Comparison of ENCODE assay signal across 9 mouse cellular contexts in the genomic region with DNA sequence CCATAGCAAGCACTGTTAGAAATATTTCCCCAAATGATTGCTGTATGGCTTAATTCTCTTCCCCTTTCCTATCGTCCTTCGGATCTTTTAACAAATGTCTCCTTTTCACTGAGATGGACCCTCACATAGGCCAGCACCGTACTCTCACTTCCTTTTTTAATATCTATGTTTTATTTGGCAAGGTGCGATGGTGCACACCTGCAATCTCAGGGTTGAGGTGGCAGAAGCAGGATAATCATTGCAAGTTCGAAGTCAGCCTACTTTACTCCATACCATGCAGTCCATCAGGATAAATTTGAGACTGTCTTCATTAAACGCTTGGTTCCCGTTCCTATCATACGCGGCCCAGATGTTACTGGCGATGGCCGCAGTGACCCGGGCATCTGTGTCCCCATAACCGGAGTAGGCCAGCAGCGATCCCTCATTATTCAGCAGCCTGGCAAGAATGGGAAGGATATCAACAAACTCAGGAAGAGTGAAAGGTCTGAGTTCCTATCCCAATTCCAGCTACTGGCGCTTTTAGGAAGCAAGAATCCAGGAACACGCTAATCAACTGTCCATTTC. TPM values are rescaled to one million over a fixed set of nuclear protein-coding genes. Genes with fewer than 3 reads are reported as not detected.
DNase-seq lines count a peak whose midpoint lies in the region; ATAC-seq and TF ChIP-seq lines count a peak whose summit lies in the region.
"Had no signal": no experiment of that assay in that cellular context is flagged by ENCODE, and none has a peak within 500 bp of the region (broad histone marks: within the 10 kb centered on the region; RNA-seq: fewer than 3 reads in every experiment).

No protein-coding gene starts in this region.

- peak overlapping the region; percentile 90 for H3K4me3 ChIP-seq in neural tube, embryonic 11.5 days (ENCODE audit: low read depth, low read length)
- peak overlapping the region; percentile 63 for H3K4me3 ChIP-seq in limb, embryonic 15.5 days
- H3K4me3 ChIP-seq in stomach, postnatal 0 days (ENCODE audit: low read depth, low read length) = peak overlapping the region; percentile 92

- H3K27ac ChIP-seq in neural tube, embryonic 11.5 days (ENCODE audit: low read depth, low read length) = peak overlapping the region; percentile 64; the same call in 1 of the 2 replicates
- peak overlapping the region; percentile 97 for H3K27ac ChIP-seq in limb, embryonic 15.5 days
- H3K27ac ChIP-seq in stomach, postnatal 0 days (replicated peaks) = peak overlapping the region; percentile 98

- H3K9me3 ChIP-seq in neural tube, embryonic 11.5 days (ENCODE audit: control insufficient read depth, low read length) = no peaks in the 10 kb centered on the region
- H3K9me3 ChIP-seq in limb, embryonic 15.5 days = no peaks in the 10 kb centered on the region
- H3K9me3 ChIP-seq in stomach, postnatal 0 days (ENCODE audit: control insufficient read depth, low read length) = no peaks in the 10 kb centered on the region

- H3K4me2 ChIP-seq in neural tube, embryonic 11.5 days (ENCODE audit: low read depth) = peak overlapping the region; percentile 79
- peak overlapping the region; percentile 79 for H3K4me2 ChIP-seq in limb, embryonic 15.5 days
- H3K4me2 ChIP-seq in stomach, postnatal 0 days (replicated peaks; ENCODE audit: low read depth) = peak overlapping the region; percentile 97

- no peak for ATAC-seq in neural tube, embryonic 11.5 days (ENCODE audit: insufficient read depth, low FRiP score, low TSS enrichment)
- ATAC-seq in limb, embryonic 15.5 days (ENCODE audit: insufficient number of reproducible peaks, low FRiP score, low TSS enrichment, low read depth) = no peak
- no peak for ATAC-seq in stomach, postnatal 0 days (ENCODE audit: low FRiP score, low TSS enrichment)

- peak overlapping the region; percentile 66 for H3K9ac ChIP-seq in neural tube, embryonic 11.5 days (ENCODE audit: low read length)
- peak overlapping the region; percentile 50 for H3K9ac ChIP-seq in limb, embryonic 15.5 days
- peak overlapping the region; percentile 68 for H3K9ac ChIP-seq in stomach, postnatal 0 days (ENCODE audit: low read length)

- TF ChIP-seq CTCF in stomach, postnatal 0 days (IDR thresholded peaks at IDR 0.05; ENCODE audit: low read depth) = no peak

- H3K36me3 ChIP-seq in neural tube, embryonic 11.5 days (ENCODE audit: control insufficient read depth, insufficient read depth, low read length) = peaks cover 8% of the 10 kb centered on the region
- peaks cover 23% of the 10 kb centered on the region for H3K36me3 ChIP-seq in limb, embryonic 15.5 days
- peaks cover 8% of the 10 kb centered on the region; the same call in 1 of the 2 replicates for H3K36me3 ChIP-seq in stomach, postnatal 0 days (ENCODE audit: control insufficient read depth, insufficient read depth, low read length)

- no peak for TF ChIP-seq EP300 in stomach, postnatal 0 days (optimal IDR thresholded peaks at IDR 0.05)

- peak; percentile 33 for DNase-seq in adrenal gland, adult 2 months
- DNase-seq in adrenal gland, adult 18-20 months (ENCODE audit: low spot score in 2 of 2) = no peak
- DNase-seq in neural tube, embryonic 11.5 days (ENCODE audit: low spot score) = no peak
- DNase-seq in neural tube, embryonic 10.5 days (ENCODE audit: extremely low spot score, low spot score) = no peak
- DNase-seq in stomach, postnatal 0 days (ENCODE audit: low spot score) = no peak
- no peak for DNase-seq in urinary bladder, postnatal 25 days (ENCODE audit: low spot score)
- DNase-seq in adrenal gland, adult (ENCODE audit: inconsistent age in 2 of 2, low spot score in 1 of 2) = no peak

- H3K27me3 ChIP-seq in neural tube, embryonic 11.5 days (ENCODE audit: control insufficient read depth, insufficient read depth, low read length) = no peaks in the 10 kb centered on the region
- no peaks in the 10 kb centered on the region for H3K27me3 ChIP-seq in limb, embryonic 15.5 days
- H3K27me3 ChIP-seq in stomach, postnatal 0 days (ENCODE audit: control insufficient read depth, insufficient read depth, low read length) = no peaks in the 10 kb centered on the region

- H3K4me1 ChIP-seq in neural tube, embryonic 11.5 days (ENCODE audit: control insufficient read depth, insufficient read depth, low read length) = peaks cover 11% of the 10 kb centered on the region
- H3K4me1 ChIP-seq in limb, embryonic 15.5 days = peaks cover 34% of the 10 kb centered on the region
- no peaks in the 10 kb centered on the region; the same call in 1 of the 2 replicates for H3K4me1 ChIP-seq in stomach, postnatal 0 days (replicated peaks; ENCODE audit: control insufficient read depth, insufficient read depth)

- 25% methylated on average over 16 of the region's 16 CpGs for WGBS in neural tube, embryonic 11.5 days
- 19% methylated on average over 16 of the region's 16 CpGs for WGBS in limb, embryonic 15.5 days
- WGBS in stomach, postnatal 0 days = 14% methylated on average over 16 of the region's 16 CpGs

RNA-seq across cellular contexts. Expression of gene Lamtor2, which starts 0.7 kb away (rescaled TPM):
- 100 to 1,000 TPM; 153 to 154 TPM for total RNA-seq in adrenal gland, adult 2 months (2021)
- polyA plus RNA-seq in adrenal gland, adult 2 months (2012; rRNA removed) = 107 and 117 TPM in 2 replicates
- 100 to 1,000 TPM; 156 to 164 TPM for total RNA-seq in adrenal gland, adult 18-20 months (2021)
- polyA plus RNA-seq in neural tube, embryonic 11.5 days (2014; fragmentation: Nextera tagmentation; extraction: Ambion mirVana) = 82.1 and 98.4 TPM in 2 replicates
- polyA plus RNA-seq in limb, embryonic 15.5 days (2015; fragmentation: Nextera tagmentation; extraction: Ambion mirVana) = 194 and 207 TPM in 2 replicates
- 154 and 157 TPM in 2 replicates for polyA plus RNA-seq in stomach, postnatal 0 days (2015; fragmentation: Nextera tagmentation; extraction: Ambion mirVana)

RNA-seq across cellular contexts. Expression of gene Ubqln4, which starts 1.4 kb away (rescaled TPM):
- 100 to 1,000 TPM in 1 of 2 experiments, 10 to 100 TPM in 1; 61.1 to 100 TPM for total RNA-seq in adrenal gland, adult 2 months (2021)
- polyA plus RNA-seq in adrenal gland, adult 2 months (2012; rRNA removed) = 77.9 and 96.2 TPM in 2 replicates
- total RNA-seq in adrenal gland, adult 18-20 months (2021) = 10 to 100 TPM; 72.9 to 96.6 TPM
- polyA plus RNA-seq in neural tube, embryonic 11.5 days (2014; fragmentation: Nextera tagmentation; extraction: Ambion mirVana) = 80.2 and 84.0 TPM in 2 replicates
- 39.6 and 44.1 TPM in 2 replicates for polyA plus RNA-seq in limb, embryonic 15.5 days (2015; fragmentation: Nextera tagmentation; extraction: Ambion mirVana)
- 19.5 and 21.8 TPM in 2 replicates for polyA plus RNA-seq in stomach, postnatal 0 days (2015; fragmentation: Nextera tagmentation; extraction: Ambion mirVana)

RNA-seq across cellular contexts. Expression of gene Rab25, which starts 4.1 kb away (rescaled TPM):
- not detected for total RNA-seq in adrenal gland, adult 2 months (2021)
- 0.09 and 0.10 TPM in 2 replicates for polyA plus RNA-seq in adrenal gland, adult 2 months (2012; rRNA removed)
- not detected for total RNA-seq in adrenal gland, adult 18-20 months (2021)
- 0.70 and 0.78 TPM in 2 replicates for polyA plus RNA-seq in neural tube, embryonic 11.5 days (2014; fragmentation: Nextera tagmentation; extraction: Ambion mirVana)
- polyA plus RNA-seq in limb, embryonic 15.5 days (2015; fragmentation: Nextera tagmentation; extraction: Ambion mirVana) = 144 and 148 TPM in 2 replicates
- polyA plus RNA-seq in stomach, postnatal 0 days (2015; fragmentation: Nextera tagmentation; extraction: Ambion mirVana) = 252 and 271 TPM in 2 replicates
- total RNA-seq: common myeloid progenitor, adult 5-6 weeks had no signal

RNA-seq across cellular contexts. Expression of gene Mex3a, which starts 20.0 kb away (rescaled TPM):
- total RNA-seq in adrenal gland, adult 2 months (2021) = 1 to 10 TPM; 2.3 to 3.2 TPM
- polyA plus RNA-seq in adrenal gland, adult 2 months (2012; rRNA removed) = 1.7 and 2.1 TPM in 2 replicates
- total RNA-seq in adrenal gland, adult 18-20 months (2021) = 1 to 10 TPM; 2.6 to 3.3 TPM
- polyA plus RNA-seq in neural tube, embryonic 11.5 days (2014; fragmentation: Nextera tagmentation; extraction: Ambion mirVana) = 42.0 and 43.6 TPM in 2 replicates
- 17.6 and 21.0 TPM in 2 replicates for polyA plus RNA-seq in limb, embryonic 15.5 days (2015; fragmentation: Nextera tagmentation; extraction: Ambion mirVana)
- polyA plus RNA-seq in stomach, postnatal 0 days (2015; fragmentation: Nextera tagmentation; extraction: Ambion mirVana) = 3.3 and 3.4 TPM in 2 replicates

RNA-seq across cellular contexts. Expression of gene Ssr2, which starts 23.5 kb away (rescaled TPM):
- 100 to 1,000 TPM; 178 to 218 TPM for total RNA-seq in adrenal gland, adult 2 months (2021)
- 110 and 151 TPM in 2 replicates for polyA plus RNA-seq in adrenal gland, adult 2 months (2012; rRNA removed)
- total RNA-seq in adrenal gland, adult 18-20 months (2021) = 100 to 1,000 TPM; 145 to 198 TPM
- 185 and 195 TPM in 2 replicates for polyA plus RNA-seq in neural tube, embryonic 11.5 days (2014; fragmentation: Nextera tagmentation; extraction: Ambion mirVana)
- polyA plus RNA-seq in limb, embryonic 15.5 days (2015; fragmentation: Nextera tagmentation; extraction: Ambion mirVana) = 347 and 365 TPM in 2 replicates
- 257 and 271 TPM in 2 replicates for polyA plus RNA-seq in stomach, postnatal 0 days (2015; fragmentation: Nextera tagmentation; extraction: Ambion mirVana)

Comparison
In these comparisons a context has a peak if more than half of its experiments do, and no peak if none do; other contexts are left out.
1. RNA of gene Rab25, which starts 4.1 kb away (polyA plus RNA-seq): 252 to 271 TPM in stomach, postnatal 0 days and 144 to 148 TPM in limb, embryonic 15.5 days; 0.70 to 0.78 TPM in neural tube, embryonic 11.5 days and 0.09 to 0.10 TPM in adrenal gland, adult 2 months; every median in the first group is over 10 times any median in the second.
2. Peak in every context shown above with its lines, with median percentiles within 50 percentile points of each other: H3K27ac ChIP-seq, H3K4me2 ChIP-seq, H3K4me3 ChIP-seq and H3K9ac ChIP-seq.